Mouse (Mus musculus) megakaryocyte, embryonic 14.5 days (primary cell): Measurements from ENCODE around the gene Mogs.

ENCODE experiments used
- FLI1 ChIP-seq: IDR thresholded peaks from 2 replicates; pipeline ENCODE4 v1.6.1; 2012; ENCODE audit warnings: low read length, inconsistent platforms, mixed read lengths
- GATA1 ChIP-seq: IDR thresholded peaks from 3 replicates; pipeline ENCODE4 v1.6.1; 2012; ENCODE audit warnings: mixed read lengths, low read length, inconsistent platforms, borderline replicate concordance

DNA sequence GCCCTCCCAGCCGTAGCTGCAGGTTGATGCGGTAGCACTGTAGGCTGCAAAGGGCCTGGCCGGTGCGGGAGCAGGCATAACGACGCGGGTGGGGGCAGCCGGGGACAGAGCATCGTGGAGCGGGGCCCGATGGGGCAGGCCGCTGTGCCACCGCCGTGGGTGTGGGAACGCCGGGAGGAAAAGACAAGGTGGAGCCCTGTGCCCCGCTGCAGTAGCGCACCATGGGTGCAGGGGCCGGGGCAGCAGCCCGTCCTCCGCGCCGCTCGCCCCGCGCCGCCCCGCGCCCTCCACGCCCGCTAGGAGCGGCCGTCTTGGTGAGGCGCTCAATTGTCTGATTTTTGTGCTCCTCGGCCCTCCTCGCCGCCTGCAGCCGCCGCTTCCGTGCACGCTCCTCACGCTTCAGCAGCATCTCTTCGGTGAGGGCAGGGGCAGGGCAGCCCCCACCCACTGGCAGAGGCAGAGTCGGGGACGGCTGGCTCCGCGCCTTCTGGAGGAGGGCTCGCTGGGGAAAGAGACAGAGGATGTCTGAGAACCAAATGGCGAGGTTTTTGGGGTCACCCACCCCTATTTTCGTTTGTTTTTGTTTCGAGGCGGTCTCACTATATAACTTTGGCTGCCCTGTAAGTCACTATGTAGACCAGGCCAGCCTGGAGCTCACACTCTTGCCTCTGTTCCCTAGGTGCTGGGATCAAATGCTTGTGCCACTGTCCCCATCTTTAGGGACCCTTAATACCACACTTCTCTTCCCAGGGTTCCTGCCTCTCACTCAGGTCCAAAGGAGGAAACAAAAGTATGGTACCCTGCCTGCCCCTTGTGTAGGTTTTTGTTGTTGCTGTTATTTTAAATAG lies 6.8 kb downstream of the Mogs start:
- TF ChIP-seq FLI1 = no peak
- no peak for TF ChIP-seq GATA1
